Mouse (Mus musculus) cerebellum, adult (tissue): ENCODE measurements around the gene Tob2.
A peak's percentile ranks its signal among the peaks of the same experiment; 100 is the strongest.

ENCODE experiments used
- ATAC-seq: cut with Nextera tagmentation; 2 replicates; pipeline ENCODE4 v1.9.2; 2017; ENCODE audit warnings: mild to moderate bottlenecking, moderate library complexity, mixed read lengths; ENCODE audit not compliant: insufficient number of reproducible peaks, low FRiP score, low TSS enrichment

Gene Tob2

DNA sequence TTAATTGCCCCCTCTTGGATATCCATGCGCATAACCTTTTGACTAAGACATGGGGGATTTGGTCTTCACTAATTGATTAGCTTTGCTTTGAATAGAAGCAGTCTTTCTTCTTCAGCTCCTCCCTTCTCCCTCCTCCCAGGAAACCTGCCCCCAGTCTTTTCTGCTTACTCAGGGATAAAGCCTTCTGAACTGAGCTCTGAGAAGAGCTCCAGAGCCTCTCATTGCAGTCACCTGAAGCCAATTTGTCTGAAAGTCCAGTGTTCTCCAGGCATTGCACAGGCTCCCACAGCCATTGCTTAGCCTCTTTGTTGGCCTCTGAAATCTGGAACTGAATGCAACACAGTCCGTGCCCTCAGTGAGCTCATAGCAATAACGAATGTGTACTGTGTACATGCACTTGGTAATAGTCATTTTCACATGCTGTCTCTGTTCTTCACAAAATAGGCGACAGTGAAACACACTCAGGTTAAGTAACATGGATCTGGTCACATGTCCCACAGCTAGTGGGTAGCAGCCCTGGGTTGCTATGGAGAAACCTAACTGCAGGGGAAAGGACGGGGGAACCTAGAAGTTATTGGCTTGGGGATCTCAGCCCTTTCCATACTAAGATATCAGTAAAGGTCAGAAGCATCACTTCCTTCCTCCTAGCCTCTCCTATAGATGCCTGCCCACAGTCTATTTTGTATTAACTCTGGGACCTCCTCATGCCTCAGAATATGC lies 44.5 kb downstream of the Tob2 start:
- ATAC-seq = no peak

DNA sequence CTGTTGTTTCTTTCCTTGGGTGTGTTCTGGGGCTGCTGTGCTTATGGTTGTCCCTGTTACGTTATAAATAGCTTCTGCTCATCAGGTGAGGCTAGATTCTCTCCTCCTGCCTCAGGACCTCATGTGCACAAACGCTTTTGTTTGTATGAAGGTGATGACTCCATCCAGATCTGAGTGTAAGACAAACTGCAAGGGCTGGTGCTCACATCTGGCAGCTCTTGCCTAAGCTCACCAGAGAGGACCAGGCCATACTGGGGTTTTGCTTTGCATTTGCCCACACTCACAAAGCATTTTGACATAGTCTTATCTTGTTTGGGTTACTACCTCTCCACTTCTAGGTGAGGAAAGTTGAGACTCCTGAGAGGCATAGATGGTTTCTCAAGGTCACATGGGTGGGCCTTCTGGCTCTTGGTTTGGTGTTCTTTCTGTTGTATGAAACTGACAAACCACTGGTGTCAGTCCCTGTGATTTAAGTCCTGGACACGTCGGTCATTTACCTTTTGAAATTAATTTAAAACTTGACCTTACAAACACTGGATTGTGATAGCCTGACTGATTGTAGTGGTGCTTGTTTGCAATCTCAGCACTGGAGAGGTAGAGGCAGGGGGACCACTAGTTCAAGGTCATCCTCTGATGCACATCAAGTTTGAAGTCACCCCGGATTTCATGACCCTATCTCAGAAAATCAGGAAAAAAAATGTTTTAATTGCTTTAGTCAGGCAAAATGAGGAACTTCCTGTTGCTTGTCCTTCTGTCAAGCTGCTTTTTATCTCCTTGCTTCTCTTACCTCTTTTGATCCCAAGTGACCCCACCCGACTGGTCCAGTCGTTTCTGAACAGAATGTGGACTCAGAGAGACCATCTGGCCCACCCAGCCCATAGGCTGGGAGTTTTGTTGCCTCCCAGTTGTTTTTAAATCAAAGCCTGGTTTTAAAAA lies 45.6 kb downstream of the Tob2 start:
- ATAC-seq = no peak

GRCm38 (mm10) chr15:81812287-81812686 lies 46.3 kb downstream of the Tob2 start:
- ATAC-seq = no peak

DNA sequence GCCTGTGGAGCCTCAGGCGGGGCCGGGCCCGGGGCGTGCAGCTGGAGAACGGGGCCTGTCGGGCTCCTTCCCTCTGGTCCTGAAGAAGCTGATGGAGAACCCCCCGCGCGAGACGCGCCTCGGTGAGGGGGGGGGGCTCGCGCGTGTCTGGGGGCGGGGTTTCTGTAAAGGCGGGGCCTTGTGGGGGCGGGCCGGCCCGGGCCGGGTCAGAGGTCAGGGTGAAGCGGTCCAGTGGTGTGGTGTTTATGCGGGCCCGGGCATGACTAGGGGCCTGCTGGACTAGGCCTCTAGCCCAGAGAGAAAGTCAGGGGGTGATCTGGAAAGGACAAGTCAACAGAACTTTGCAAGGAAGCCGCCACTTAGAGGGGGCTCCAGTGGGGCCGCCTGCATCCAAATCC lies 47.0 kb downstream of the Tob2 start:
- no peak for ATAC-seq

DNA sequence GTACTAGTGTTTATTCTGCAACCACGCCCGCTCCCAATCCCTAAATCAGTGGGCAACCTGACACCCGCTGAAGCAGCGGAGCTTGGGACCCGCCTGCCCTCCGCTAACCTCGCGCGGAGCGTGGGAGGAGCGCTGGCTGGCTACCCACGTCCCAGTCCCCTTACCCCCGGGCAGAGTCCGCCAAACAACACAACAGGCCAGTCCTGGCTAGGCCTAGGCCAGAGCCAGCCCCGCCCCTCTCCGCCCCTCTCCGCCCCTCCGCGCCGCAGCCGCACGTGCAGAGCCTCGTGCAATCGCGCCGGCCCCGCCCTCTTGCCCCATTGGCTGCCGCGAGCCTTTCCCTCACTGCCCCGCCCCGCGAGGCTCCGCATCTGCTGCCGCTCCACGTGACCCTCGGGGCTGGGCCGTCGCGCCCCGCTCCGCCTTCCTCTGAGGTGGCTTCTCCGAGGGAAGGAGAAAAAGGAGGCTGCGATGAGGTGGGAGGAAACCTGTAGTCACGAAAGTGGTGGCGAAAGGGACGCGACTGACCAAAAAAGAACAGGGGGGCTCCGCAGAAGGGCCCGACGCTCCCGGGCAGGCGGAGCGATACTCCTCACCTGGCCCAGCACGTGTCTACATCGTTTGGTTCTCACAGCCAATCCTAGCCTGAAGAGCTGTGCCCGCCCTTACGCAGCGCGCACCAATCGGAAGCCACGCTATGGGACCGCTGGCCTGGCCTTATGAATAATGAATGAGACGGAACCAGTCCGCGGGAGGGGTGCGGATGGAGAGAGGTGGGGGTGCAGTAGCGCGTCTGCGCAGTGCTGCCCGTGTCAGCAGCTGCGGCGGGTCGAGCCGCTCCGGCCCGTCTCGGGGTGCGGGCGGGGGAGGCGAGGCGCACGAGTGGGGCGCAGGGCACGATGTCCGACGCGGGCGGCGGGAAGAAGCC lies 47.7 kb downstream of the Tob2 start:
- ATAC-seq = peak; percentile 88

- ATAC-seq = peak; percentile 56
These were observed 48.4 kb downstream of the Tob2 start for GRCm38 (mm10) chr15:81810150-81810549.

DNA sequence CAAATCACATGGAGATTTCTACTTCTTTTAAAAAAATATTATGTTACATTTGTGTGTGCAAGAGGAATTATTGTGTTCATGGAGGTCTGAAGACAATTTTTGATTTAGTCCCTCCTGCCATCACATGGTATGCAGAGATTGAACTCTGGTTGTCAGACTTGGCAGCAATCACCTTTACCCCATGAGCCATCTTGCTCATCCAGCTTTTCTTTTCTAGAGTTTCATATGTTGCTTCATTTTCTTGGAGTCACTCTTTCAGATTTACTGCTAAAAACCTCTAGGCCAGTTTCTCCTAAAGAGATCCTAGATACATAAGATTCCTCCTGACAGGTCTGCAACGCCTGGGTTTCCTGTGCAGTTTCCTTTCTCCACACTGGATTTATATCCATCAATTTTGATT lies 49.0 kb downstream of the Tob2 start:
- ATAC-seq = no peak

- no peak for ATAC-seq
These were observed 49.8 kb downstream of the Tob2 start for GRCm38 (mm10) chr15:81808799-81809198.

- ATAC-seq = no peak
These were observed 51.8 kb downstream of the Tob2 start for GRCm38 (mm10) chr15:81806621-81807404.

DNA sequence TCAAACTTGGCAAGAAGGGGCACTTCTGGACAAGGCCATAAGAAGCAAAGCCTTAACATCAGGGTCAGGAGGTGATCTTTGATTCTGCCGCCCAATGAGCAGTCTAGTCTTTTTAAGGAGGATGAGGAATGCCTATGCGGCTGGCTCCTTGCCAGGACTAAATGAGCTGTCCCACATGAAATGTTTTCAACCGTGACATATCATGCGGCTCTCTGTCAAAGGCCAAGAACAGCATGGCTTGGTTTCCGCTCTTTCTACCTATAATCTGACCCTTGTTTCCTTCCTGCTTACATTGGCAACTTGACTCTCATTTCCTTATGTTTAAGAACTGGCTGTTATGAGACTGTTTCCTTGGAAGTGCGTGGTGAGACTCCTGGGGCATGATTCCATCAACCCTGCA lies 53.0 kb downstream of the Tob2 start:
- ATAC-seq = no peak

DNA sequence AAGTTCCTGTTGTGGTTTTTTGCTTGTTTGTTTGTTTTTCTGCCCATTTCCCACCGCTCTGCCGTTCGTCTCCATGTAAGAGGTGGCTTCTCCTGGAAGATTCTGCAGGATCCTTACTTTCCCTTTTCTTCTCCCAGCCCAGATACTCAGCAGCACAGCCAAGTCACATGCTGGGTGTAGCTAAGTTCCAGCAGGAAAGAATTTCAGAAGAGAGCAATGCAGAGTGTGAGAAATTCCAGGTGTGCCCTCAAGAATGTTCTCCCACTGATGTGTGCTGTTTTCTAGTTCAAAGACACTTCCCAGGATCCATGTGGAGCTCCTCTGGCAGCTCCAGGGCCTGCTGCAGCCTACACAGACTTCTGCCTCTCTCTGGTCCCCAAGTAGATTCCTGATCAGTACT lies 53.7 kb downstream of the Tob2 start:
- no peak for ATAC-seq

DNA sequence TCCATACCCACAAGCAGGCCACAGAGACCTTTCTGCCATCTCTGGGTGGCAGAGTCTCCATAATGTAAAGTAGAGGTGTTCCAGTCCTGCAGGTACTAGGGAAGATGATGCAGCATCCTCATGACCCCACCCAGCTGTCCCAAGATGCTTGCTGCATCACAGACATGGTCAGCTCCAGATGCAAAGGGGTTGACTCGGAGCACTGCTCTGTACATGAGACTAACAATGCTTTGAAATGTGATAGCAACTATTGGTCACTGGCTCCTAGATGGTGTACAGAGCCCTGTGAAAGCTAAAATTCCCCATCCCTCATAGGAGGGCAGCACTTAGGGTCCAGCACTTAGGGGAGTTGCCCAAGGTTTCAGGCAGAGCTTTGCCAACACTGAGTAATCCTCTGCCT lies 54.4 kb downstream of the Tob2 start:
- no peak for ATAC-seq

DNA sequence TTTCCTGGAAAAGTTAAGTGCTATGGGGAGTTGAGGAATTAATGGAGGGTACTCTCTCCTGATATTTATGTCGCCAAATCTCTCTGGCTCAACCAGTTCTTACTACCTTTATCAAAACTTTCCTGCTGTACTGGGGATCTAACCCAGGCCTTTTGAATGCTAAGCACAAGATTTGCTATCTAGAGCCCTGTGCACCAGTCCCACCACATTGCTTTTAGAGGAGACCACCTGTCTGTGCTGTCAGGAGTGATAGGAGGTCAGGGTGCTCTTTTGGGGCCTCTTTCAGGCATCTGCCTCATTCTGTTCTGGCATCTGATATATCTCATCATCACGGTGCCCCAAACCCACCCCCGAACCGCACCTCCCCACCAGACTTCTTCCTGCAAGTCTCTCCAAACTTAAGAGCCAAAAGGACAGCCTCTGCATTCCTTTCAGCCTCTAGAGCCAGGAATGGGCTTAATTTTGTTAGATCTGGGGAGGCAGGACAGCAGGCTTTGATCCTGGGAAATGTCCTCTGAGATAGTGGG lies 55.1 kb downstream of the Tob2 start:
- ATAC-seq = no peak

GRCm38 (mm10) chr15:81802941-81803351 lies 55.6 kb downstream of the Tob2 start:
- ATAC-seq = peak; percentile 68

GRCm38 (mm10) chr15:81802001-81802890 lies 56.4 kb downstream of the Tob2 start, which contains the start of gene Tef:
Gene Tef, plus strand, starts transcription at chr15:81802421.
- ATAC-seq = peak; percentile 85

DNA sequence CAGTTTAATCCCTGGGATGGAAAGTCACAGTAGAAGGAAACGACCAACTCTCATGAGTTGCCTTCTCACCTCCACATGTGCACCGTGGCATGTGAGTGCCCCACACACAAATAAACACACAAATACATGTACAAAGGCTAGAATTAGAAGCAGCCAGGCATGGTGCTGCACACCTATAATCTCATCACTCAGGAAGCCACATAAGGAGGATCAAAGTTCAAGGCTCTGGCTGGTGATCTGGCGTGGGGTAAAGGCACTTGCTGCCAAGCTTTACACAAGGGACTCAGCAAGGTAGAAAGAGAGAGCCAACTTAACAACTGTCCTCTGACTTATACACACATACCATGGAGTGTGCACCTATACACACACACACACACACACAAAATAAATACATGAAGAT lies 58.2 kb downstream of the Tob2 start:
- ATAC-seq = no peak

DNA sequence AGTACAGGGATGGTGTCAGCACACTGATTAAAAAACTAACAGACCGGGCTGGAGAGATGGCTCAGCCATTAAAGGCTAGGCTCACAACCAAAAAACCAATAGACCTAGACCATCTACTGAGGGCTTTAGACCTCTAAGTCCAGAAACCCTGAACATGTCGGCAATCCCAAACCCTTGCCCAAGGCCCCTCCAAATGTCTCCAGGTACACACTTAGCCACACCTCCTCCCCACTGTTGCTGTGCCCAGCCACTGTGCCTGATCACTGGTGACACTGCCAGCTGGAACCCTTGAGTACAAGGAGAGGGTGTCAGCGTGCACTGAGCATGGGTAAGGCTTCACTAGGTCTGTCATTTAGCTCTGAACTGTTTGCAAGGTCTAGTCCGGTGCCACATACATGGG lies 60.2 kb downstream of the Tob2 start:
- no peak for ATAC-seq
